In the genomic region with DNA sequence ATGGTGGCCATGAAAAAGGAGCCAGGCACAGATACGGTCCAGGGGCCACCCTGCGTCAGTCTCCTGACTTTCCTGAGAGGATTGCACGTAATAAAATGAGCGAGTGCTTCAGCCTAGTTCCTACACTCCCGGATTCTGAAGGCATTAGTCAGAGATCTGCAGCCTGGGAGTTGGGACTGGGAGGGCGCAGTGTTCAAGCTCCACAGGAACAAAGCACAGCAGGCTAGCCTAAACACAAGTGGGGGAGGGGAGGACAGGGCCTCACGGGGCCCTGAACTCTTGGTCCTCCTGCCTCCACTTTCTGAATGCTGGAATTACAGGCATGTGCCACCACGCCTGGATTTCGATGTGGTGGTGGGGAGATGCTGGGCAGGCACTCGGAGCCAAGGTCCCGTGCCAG, we compare ENCODE assay signal across 11 mouse cellular contexts. TPM values are rescaled to one million over a fixed set of nuclear protein-coding genes. Genes with fewer than 3 reads are reported as not detected.
DNase-seq lines count a peak whose midpoint lies in the region; ATAC-seq lines count a peak whose summit lies in the region.
"Had no signal": no experiment of that assay in that cellular context is flagged by ENCODE, and none has a peak within 500 bp of the region (broad histone marks: within the 10 kb centered on the region; RNA-seq: fewer than 3 reads in every experiment).

No protein-coding gene starts in this region.

- 35% methylated on average over 11 of the region's 11 CpGs for WGBS in heart, embryonic 11.5 days (ENCODE audit: insufficient replicate concordance)
- WGBS in embryonic facial prominence, embryonic 10.5 days = 36% methylated on average over 11 of the region's 11 CpGs

- ATAC-seq in heart, embryonic 11.5 days (replicated peaks; ENCODE audit: insufficient number of reproducible peaks, low FRiP score, low TSS enrichment) = no peak
- no peak for ATAC-seq in megakaryocyte progenitor cell, adult 5-6 weeks (replicated peaks; ENCODE audit: poor library complexity)

- H3K4me2 ChIP-seq in heart, embryonic 11.5 days = no peak overlapping the region; the same call in 1 of the 2 replicates
- H3K4me2 ChIP-seq: hindbrain, embryonic 15.5 days had no signal

- DNase-seq in heart, postnatal 25 days (ENCODE audit: low spot score) = no peak
- DNase-seq in 3134 (ENCODE audit: extremely low read depth, insufficient read length, low spot score) = peak; percentile 79
- DNase-seq in embryonic facial prominence, embryonic 10.5 days (ENCODE audit: low spot score) = peak; percentile 38
- peak; percentile 59 to 69 for DNase-seq in lung, adult 18-20 months
- DNase-seq in layer of hippocampus, postnatal 10 days (ENCODE audit: low spot score in 2 of 2) = no peak
- no peak for DNase-seq in thymus, postnatal 25 days
- DNase-seq: right cerebral cortex, postnatal 14 days had no signal

- H3K4me3 ChIP-seq in heart, embryonic 11.5 days (ENCODE audit: low read depth, low read length) = no peak overlapping the region
- peak overlapping the region; percentile 17; the same call in 1 of the 2 replicates for H3K4me3 ChIP-seq in embryonic facial prominence, embryonic 10.5 days
- H3K4me3 ChIP-seq: hindbrain, embryonic 15.5 days had no signal

- peak overlapping the region; percentile 60 for H3K27ac ChIP-seq in heart, embryonic 11.5 days (ENCODE audit: low read depth, low read length)
- H3K27ac ChIP-seq in embryonic facial prominence, embryonic 10.5 days (replicated peaks) = peak overlapping the region; percentile 86
- H3K27ac ChIP-seq: hindbrain, embryonic 15.5 days had no signal

- intact Hi-C loops in heart, postnatal 25 days (cut with DNase I) = loop anchor here (10.0 kb wide), 1 partner anchor 248 kb away; the partner anchor contains the start of gene Alkbh2

- H3K36me3 ChIP-seq in heart, embryonic 11.5 days (ENCODE audit: control insufficient read depth, insufficient read depth, low read length) = peaks cover 19% of the 10 kb centered on the region
- H3K36me3 ChIP-seq in embryonic facial prominence, embryonic 10.5 days (replicated peaks) = peaks cover 95% of the 10 kb centered on the region

- H3K4me1 ChIP-seq in heart, embryonic 11.5 days (ENCODE audit: control insufficient read depth, insufficient read depth, low read length) = peaks cover 71% of the 10 kb centered on the region
- H3K4me1 ChIP-seq in embryonic facial prominence, embryonic 10.5 days = peaks cover 67% of the 10 kb centered on the region

- H3K9me3 ChIP-seq in heart, embryonic 11.5 days (replicated peaks; ENCODE audit: control insufficient read depth, low read length) = no peaks in the 10 kb centered on the region
- no peaks in the 10 kb centered on the region for H3K9me3 ChIP-seq in embryonic facial prominence, embryonic 10.5 days
- H3K9me3 ChIP-seq: hindbrain, embryonic 15.5 days; megakaryocyte, embryonic 14.5 days had no signal

- H3K27me3 ChIP-seq in heart, embryonic 11.5 days (ENCODE audit: control insufficient read depth, insufficient read depth, low read length) = no peaks in the 10 kb centered on the region
- H3K27me3 ChIP-seq in embryonic facial prominence, embryonic 10.5 days (replicated peaks; ENCODE audit: low read depth, poor library complexity, severe bottlenecking) = no peaks in the 10 kb centered on the region
- H3K27me3 ChIP-seq: hindbrain, embryonic 15.5 days; megakaryocyte, embryonic 14.5 days had no signal

- H3K9ac ChIP-seq in heart, embryonic 11.5 days (ENCODE audit: low read depth, low read length) = no peak overlapping the region
- H3K9ac ChIP-seq: hindbrain, embryonic 15.5 days had no signal

RNA-seq across cellular contexts. Expression of gene Kctd10, which starts 7.7 kb away (rescaled TPM):
- polyA plus RNA-seq in heart, embryonic 11.5 days (2014; fragmentation: Nextera tagmentation; extraction: Ambion mirVana) = 84.8 and 112 TPM in 2 replicates
- total RNA-seq in heart, postnatal 25 days (2021) = 10 to 100 TPM; 52.2 to 55.0 TPM
- 112 and 116 TPM in 2 replicates for polyA plus RNA-seq in embryonic facial prominence, embryonic 10.5 days (2016; fragmentation: Nextera tagmentation; extraction: Ambion mirVana)
- total RNA-seq in layer of hippocampus, postnatal 10 days (2021) = 10 to 100 TPM; 45.1 to 45.9 TPM
- 17.8 and 19.8 TPM in 2 replicates for total RNA-seq in megakaryocyte progenitor cell, adult 5-6 weeks (2015)
- 35.8 and 38.6 TPM in 2 replicates for total RNA-seq in megakaryocyte progenitor cell, adult 5-6 weeks (2017)

RNA-seq across cellular contexts. Expression of gene Ube3b, which starts 7.8 kb away (rescaled TPM):
- polyA plus RNA-seq in heart, embryonic 11.5 days (2014; fragmentation: Nextera tagmentation; extraction: Ambion mirVana) = 43.0 and 54.7 TPM in 2 replicates
- 10 to 100 TPM; 85.4 to 93.5 TPM for total RNA-seq in heart, postnatal 25 days (2021)
- 54.3 and 54.8 TPM in 2 replicates for polyA plus RNA-seq in embryonic facial prominence, embryonic 10.5 days (2016; fragmentation: Nextera tagmentation; extraction: Ambion mirVana)
- 10 to 100 TPM; 69.1 to 83.7 TPM for total RNA-seq in layer of hippocampus, postnatal 10 days (2021)
- 26.5 and 26.6 TPM in 2 replicates for total RNA-seq in megakaryocyte progenitor cell, adult 5-6 weeks (2015)
- 16.7 and 18.5 TPM in 2 replicates for total RNA-seq in megakaryocyte progenitor cell, adult 5-6 weeks (2017)

Comparison
In these comparisons a context has a peak if more than half of its experiments do, and no peak if none do; other contexts are left out.
1. DNase-seq: peak in 3134 (single experiment), embryonic facial prominence, embryonic 10.5 days (single experiment) and lung, adult 18-20 months (2 of 2); none in heart, postnatal 25 days (single experiment), layer of hippocampus, postnatal 10 days (0 of 2) and thymus, postnatal 25 days (single experiment).